Mouse (Mus musculus): Measurements from ENCODE around the gene Tcf7l1. TPM values are rescaled to one million over a fixed set of nuclear protein-coding genes. Genes with fewer than 3 reads are reported as not detected.
A peak's percentile ranks its signal among the peaks of the same experiment; 100 is the strongest.

Tcf7l1 gene
- polyA plus RNA-seq, 1 experiment from 2014 or later = 17.5 TPM

DNA sequence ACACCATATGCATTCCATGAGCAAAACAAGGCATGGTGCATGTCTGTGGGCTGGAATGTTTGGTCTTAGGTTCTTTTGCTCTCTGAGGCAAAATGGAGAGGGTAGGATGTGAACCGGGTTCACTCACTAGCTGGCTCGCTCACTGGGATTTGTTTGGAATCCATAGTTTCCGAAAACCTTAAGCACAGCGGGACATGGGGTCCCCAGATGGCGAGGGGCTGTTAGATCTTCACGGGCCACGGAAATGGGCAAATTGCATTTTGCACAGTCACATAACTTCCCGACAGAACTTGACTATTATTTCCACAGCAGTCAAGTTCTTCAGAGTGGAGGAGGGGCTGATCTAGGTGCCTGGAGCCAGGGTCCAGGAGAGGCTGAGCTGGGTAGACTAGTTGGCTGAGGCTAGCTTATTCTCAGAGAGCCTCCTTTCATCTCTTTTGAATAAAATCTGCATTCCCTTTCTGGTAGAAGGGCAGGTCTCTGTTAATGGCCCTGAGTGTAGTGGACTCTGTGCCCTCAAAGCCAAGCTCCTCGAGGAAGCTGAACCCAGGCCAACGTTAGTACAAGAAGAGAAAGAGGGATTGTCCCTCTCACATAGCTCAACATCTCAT, 78.1 kb downstream of the Tcf7l1 start:
- Histone ChIP-seq H3K9ac (replicated peaks; ENCODE audit: low read depth) (no peak overlapping the region), H3K4me3 (ENCODE audit: low read depth, low read length) (no peak overlapping the region), H3K4me1 (ENCODE audit: insufficient read depth, low read depth, low read length) (0 out of 2 replicates have a peak, but pooled peaks cover 6% of the 10 kb centered on the region), H3K36me3 (ENCODE audit: insufficient read depth, low read length) (no peaks in the 10 kb centered on the region), H3K27ac (ENCODE audit: low read length) (no peak overlapping the region), H3K4me2 (replicated peaks; ENCODE audit: low read depth, low read length) (no peak overlapping the region), H3K9me3 (ENCODE audit: low read length) (no peaks in the 10 kb centered on the region), H3K27me3 (replicated peaks; ENCODE audit: insufficient read depth, low read length) (no peaks in the 10 kb centered on the region)
- peak; percentile 19; the same call in 1 of the 2 replicates for ATAC-seq
- WGBS = 62% methylated on average over 10 of the region's 10 CpGs
- no peak for DNase-seq (ENCODE audit: low spot score)
- TF ChIP-seq EP300 (IDR thresholded peaks at IDR 0.05) = no peak
- TF ChIP-seq CTCF (IDR thresholded peaks at IDR 0.05) = no peak

DNA sequence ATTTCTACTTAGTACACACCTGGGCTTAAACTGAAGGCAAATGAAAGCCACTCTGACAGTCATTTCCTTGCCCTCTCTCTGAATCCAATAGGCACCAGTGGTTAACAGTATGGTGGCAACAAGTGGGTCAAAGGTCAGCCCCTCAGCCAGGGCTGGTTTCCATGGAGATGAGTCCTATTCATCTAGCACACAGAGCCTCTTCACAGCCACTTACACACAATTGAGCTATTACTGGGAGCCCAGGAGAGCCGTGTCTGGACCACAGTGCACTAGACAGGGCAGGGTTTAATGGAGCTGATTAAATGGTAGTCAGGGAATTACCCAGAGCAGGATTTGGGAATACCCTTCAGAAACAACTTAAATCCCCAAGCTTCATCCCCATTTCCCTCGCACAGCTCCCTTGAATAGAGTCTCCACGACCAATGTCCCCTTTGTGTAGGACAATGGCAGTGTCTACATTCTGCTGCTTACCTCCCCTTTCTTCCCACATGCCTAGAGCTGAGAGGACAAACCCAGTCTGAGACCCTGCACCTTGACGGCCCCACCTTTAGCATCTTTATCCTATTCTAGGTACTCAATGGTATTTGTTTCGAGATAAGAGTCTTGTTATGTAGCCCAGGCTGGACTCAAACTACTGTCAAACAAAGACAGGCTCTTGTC, 89.5 kb downstream of the Tcf7l1 start:
- H3K27ac ChIP-seq (ENCODE audit: low read length) = no peak overlapping the region
- H3K4me1 ChIP-seq (ENCODE audit: insufficient read depth, low read depth, low read length) = 0 out of 2 replicates have a peak, but pooled peaks cover 5% of the 10 kb centered on the region
- H3K4me3 ChIP-seq (ENCODE audit: low read depth, low read length) = no peak overlapping the region
- ATAC-seq (peak; percentile 44), DNase-seq (ENCODE audit: low spot score) (no peak)
- H3K9me3 ChIP-seq (ENCODE audit: low read length) = no peaks in the 10 kb centered on the region
- 0 out of 2 replicates have a peak, but pooled peaks cover 3% of the 10 kb centered on the region for H3K36me3 ChIP-seq (ENCODE audit: insufficient read depth, low read length)
- no peak overlapping the region for H3K4me2 ChIP-seq (replicated peaks; ENCODE audit: low read depth, low read length)
- no peak overlapping the region for H3K9ac ChIP-seq (replicated peaks; ENCODE audit: low read depth)
- no peaks in the 10 kb centered on the region for H3K27me3 ChIP-seq (replicated peaks; ENCODE audit: insufficient read depth, low read length)
- TF ChIP-seq CTCF (IDR thresholded peaks at IDR 0.05) = no peak
- no peak for TF ChIP-seq EP300 (IDR thresholded peaks at IDR 0.05)
- WGBS = 62% methylated on average over 5 of the region's 5 CpGs

DNA sequence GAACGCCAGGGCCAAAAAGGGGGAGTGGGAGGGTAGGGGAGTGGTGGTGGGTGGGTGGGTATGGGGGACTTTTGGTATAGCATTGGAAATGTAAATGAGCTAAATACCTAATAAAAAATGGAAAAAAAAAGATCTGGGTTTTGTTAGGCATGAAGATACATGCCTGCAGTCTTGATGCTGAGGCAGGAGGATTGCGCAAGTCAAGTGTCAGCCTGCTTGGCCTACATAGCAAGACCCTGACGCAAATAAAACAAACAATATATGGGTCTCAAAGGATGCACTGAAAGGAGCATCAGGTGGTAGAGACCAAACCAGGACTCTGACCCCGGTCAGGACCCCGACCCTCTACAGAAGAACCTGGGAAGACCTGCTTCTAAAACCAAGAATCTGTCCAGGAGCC, 90.5 kb downstream of the Tcf7l1 start:
- no peak overlapping the region for H3K9ac ChIP-seq (replicated peaks; ENCODE audit: low read depth)
- ATAC-seq = no peak
- no peak for TF ChIP-seq EP300 (IDR thresholded peaks at IDR 0.05)
- no peak for TF ChIP-seq CTCF (IDR thresholded peaks at IDR 0.05)
- no peak overlapping the region for H3K27ac ChIP-seq (ENCODE audit: low read length)
- H3K4me1 ChIP-seq (ENCODE audit: insufficient read depth, low read depth, low read length) = peaks cover 8% of the 10 kb centered on the region; the same call in 1 of the 2 replicates
- no peak overlapping the region for H3K4me3 ChIP-seq (ENCODE audit: low read depth, low read length)
- H3K4me2 ChIP-seq (replicated peaks; ENCODE audit: low read depth, low read length) = no peak overlapping the region
- H3K36me3 ChIP-seq (ENCODE audit: insufficient read depth, low read length) = 0 out of 2 replicates have a peak, but pooled peaks cover 3% of the 10 kb centered on the region
- no peak for DNase-seq (ENCODE audit: low spot score)
- 92% methylated on average over 5 of the region's 5 CpGs for WGBS
- no peaks in the 10 kb centered on the region for H3K9me3 ChIP-seq (ENCODE audit: low read length)
- H3K27me3 ChIP-seq (replicated peaks; ENCODE audit: insufficient read depth, low read length) = no peaks in the 10 kb centered on the region

GRCm38 (mm10) chr6:72696601-72697335, 92.3 kb downstream of the Tcf7l1 start:
- no peak for TF ChIP-seq EP300 (IDR thresholded peaks at IDR 0.05)
- TF ChIP-seq CTCF (IDR thresholded peaks at IDR 0.05) = no peak
- 0 out of 2 replicates have a peak, but pooled peaks cover 3% of the 10 kb centered on the region for H3K36me3 ChIP-seq (ENCODE audit: insufficient read depth, low read length)
- H3K9me3 ChIP-seq (ENCODE audit: low read length) = no peaks in the 10 kb centered on the region
- no peak overlapping the region for H3K9ac ChIP-seq (replicated peaks; ENCODE audit: low read depth)
- no peak for ATAC-seq
- H3K4me1 ChIP-seq (ENCODE audit: insufficient read depth, low read depth, low read length) = peaks cover 8% of the 10 kb centered on the region; the same call in 1 of the 2 replicates
- H3K4me2 ChIP-seq (replicated peaks; ENCODE audit: low read depth, low read length) = no peak overlapping the region
- no peak for DNase-seq (ENCODE audit: low spot score)
- no peak overlapping the region for H3K27ac ChIP-seq (ENCODE audit: low read length)
- no peak overlapping the region for H3K4me3 ChIP-seq (ENCODE audit: low read depth, low read length)
- 33% methylated on average over 11 of the region's 11 CpGs for WGBS
- H3K27me3 ChIP-seq (replicated peaks; ENCODE audit: insufficient read depth, low read length) = no peaks in the 10 kb centered on the region

DNA sequence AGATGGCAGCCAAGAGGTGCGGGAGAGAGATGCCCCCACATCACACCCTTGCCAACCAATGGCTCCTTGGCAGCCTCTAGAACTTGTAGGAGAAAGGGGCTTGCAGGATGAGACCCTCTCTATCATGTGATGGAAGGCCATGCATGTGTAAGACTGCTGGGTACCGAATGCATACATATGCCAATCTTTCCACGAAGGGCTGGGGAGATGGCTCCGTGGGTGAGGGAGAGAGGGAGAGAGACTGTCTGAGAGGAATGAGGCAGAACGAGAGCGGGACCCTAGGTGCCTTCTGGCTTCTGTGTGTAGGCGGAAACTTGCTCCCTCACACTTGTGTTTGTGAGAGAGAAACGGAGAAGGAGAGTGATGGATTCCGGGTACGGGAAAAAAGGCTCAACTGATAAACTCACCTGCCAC, 94.3 kb downstream of the Tcf7l1 start:
- no peak for DNase-seq (ENCODE audit: low spot score)
- no peak for ATAC-seq
- H3K9me3 ChIP-seq (ENCODE audit: low read length) = no peaks in the 10 kb centered on the region
- no peak for TF ChIP-seq CTCF (IDR thresholded peaks at IDR 0.05)
- TF ChIP-seq EP300 (IDR thresholded peaks at IDR 0.05) = no peak
- 36% methylated on average over 10 of the region's 10 CpGs for WGBS
- no peaks in the 10 kb centered on the region for H3K27me3 ChIP-seq (replicated peaks; ENCODE audit: insufficient read depth, low read length)
- 0 out of 2 replicates have a peak overlapping the region, but pooled peaks have one; percentile 15 for H3K27ac ChIP-seq (ENCODE audit: low read length)
- H3K4me1 ChIP-seq (ENCODE audit: insufficient read depth, low read depth, low read length) = peaks cover 8% of the 10 kb centered on the region; the same call in 1 of the 2 replicates
- H3K36me3 ChIP-seq (ENCODE audit: insufficient read depth, low read length) = no peaks in the 10 kb centered on the region
- no peak overlapping the region for H3K4me3 ChIP-seq (ENCODE audit: low read depth, low read length)
- no peak overlapping the region for H3K4me2 ChIP-seq (replicated peaks; ENCODE audit: low read depth, low read length)
- H3K9ac ChIP-seq (replicated peaks; ENCODE audit: low read depth) = no peak overlapping the region
